Mouse (Mus musculus) layer of hippocampus, postnatal 36 days (tissue): ENCODE measurements around the gene Grrp1. TPM values are rescaled to one million over a fixed set of nuclear protein-coding genes. Genes with fewer than 3 reads are reported as not detected.

Experiments used
- DNase-seq, 2 experiments: peaks; one replicate each; pipeline ENCODE4 v3.0.0; 2022
- total RNA-seq, 2 experiments: library from RNA; stranded (reverse); gene quantifications; 2 replicates each; pipeline ENCODE4 v1.2.3; 2021

The Grrp1 gene
- total RNA-seq, 2 experiments from 2014 or later = 2.7 to 7.4 TPM

DNA sequence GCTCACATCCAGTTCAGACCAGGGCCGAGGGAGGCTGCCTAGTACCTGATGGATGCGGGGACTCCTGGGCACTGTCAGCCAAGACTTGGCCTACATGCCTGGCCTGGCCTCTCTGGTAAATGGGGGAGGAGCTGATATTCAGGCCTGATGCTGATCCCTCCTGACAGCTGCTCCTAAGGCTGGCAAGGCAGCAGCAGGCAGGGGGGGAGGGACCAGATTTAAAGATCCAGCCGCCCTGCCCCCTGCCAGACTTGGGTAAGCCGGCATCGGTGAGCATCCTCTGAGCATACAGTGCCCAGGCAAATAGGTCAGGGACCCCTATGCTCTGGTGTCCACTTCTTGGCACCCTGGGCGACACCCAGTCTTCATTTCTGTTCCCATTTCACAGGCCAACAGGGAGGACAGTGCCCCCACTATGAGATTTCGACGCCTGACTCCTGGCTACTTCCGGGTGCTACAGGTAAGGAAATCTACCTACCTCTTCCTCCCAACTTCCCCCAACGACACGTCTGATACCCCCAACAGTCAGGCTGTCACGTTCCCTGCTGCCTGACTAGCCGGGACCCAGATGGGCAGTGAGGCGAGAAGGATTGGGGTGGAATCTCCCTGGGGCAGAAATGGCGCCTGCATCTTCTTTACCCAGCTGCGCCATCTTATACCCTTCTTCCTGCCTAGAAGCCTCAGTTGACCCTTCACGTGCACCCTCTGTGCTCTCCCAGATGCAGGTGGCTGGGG is 10.2 kb downstream of the Grrp1 start, which contains the start of gene E130218I03Rik:
Gene E130218I03Rik, plus strand, starts transcription at position 147 of the 735 bp plus-strand sequence.
- no peak for DNase-seq

DNA sequence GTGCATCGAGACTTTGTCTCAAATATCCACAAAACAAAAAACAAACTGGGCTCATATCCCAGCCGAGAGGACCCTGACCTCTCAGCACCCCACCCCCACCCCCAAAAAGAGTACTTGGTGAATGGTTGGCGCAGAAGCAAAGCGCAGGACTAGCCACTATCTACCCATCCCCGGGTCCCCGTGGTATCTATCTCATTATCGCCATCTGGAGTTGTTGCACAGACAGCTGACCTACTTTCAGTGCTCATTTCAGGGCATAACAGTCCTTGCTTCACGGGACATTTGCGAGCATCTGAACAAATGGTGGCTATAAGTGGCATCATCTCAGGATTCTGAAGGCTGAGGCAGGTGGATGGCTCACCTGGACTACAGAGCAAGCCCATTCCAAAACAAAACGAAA is 15.2 kb downstream of the Grrp1 start:
- no peak for DNase-seq

DNA sequence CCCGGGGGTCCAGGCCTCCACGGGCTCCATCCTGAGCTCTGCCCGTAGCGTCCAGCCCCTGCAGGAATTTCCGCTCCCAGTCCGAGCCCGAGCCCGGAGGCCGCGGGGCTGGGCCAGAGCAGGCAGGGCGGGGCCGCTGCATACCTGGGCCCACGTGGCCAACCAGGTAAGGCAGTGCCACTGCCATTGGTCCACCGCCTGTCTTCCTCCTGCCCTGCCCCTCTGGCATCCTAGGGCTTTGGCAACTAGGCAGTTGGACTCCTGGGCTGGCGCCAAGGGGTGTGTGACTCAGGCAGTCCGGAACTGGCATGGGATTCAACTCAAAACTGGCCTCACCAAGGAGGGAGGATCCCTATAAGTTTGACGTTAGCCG is 15.6 kb downstream of the Grrp1 start, which contains the start of gene Cnksr1:
Gene Cnksr1, minus strand, starts transcription at position 121 of the 373 bp plus-strand sequence.
- DNase-seq = no peak

DNA sequence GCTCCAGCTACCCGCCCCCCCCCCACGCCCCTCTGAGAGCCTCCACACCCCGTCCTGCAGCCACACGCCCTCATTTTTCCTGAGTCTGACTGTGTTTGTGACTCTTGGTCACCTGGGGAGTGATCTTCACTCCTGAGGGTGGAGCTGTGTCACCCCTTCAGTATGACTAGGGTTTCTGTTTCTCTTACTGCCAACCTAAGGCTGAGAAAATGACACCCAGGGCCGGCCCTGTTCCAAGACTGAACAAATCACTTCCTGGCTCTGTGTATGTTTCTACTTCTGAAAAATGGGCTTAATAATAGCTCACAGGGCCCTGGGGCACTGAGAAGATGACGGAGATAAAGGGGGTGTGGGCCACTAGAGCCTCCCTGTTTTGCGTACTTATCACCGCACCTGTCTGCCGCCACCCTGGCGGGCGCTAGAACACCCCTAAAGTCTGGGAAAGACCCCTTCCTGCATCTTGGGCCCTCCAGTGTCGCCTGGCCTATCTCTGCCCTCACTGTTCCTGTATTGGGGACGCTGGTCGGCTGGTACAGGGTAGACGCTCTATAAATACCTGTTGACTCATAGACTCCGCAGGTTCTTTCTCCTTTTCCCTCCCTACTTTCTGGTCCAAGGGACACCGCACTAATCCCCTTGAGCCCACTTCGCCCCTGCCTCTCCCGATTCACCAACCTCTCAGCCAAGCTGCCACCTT is 16.2 kb downstream of the Grrp1 start:
- no peak for DNase-seq

DNA sequence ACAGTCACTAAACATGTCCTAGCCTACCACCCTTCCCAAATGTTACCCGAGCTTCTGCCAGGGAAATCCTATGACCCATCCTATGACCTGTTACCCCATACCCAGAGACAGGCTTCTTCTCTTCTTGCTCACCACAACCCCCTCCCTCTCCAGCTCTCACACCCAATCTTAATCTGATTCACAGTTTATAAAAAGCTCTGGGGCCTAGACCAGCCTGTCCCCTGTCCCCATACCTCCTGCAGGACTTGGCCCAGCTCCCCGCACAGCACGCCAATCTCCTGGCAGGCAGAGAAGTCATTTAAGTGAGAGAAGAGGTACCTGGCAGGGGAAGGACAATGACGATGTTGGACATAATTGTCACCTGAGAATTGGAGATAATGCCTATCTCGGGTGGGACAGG is 19.0 kb downstream of the Grrp1 start:
- no peak for DNase-seq

DNA sequence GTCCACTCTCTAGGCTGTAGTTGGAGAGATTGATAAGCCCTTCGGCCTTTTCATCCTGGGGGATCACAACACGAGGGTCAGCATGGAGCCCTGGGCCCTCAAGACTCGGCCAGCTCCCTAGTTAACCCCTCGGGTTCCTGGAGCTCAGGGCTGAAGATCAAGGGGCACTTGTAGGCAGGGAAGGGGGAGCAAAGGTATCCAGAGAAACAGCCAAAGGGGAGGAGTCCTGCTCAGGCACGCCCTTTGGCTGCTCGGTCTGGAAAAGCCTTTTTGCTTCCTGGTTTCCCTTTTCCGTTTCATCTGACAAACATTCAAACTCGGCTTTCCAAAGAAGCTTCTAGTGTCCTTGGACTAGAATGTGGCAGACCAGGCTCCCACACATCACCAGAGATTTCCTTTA is 23.5 kb downstream of the Grrp1 start:
- no peak for DNase-seq

DNA sequence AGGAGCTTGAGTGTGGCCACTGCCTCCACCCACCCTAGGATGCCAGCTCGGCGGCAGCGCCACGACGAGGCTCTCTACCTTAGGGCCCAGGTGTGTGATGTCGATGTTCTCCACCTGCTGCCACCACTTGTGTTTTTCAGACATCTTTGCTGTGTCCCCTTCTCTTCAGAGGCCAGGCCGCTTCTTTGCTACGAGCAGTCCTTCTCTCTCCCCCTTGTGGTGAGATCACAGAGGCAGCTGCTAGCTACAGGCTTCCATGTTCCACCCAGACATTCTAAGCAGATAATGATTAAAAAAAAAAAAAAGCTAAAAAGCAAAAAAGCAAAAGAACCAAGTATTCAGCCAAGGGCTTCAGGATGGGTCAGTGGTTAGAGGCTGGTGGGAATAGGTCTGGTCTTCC is 26.7 kb downstream of the Grrp1 start, which contains the start of gene Catsper4:
Gene Catsper4, minus strand, starts transcription at position 190 of the 400 bp plus-strand sequence.
- DNase-seq = no peak

DNA sequence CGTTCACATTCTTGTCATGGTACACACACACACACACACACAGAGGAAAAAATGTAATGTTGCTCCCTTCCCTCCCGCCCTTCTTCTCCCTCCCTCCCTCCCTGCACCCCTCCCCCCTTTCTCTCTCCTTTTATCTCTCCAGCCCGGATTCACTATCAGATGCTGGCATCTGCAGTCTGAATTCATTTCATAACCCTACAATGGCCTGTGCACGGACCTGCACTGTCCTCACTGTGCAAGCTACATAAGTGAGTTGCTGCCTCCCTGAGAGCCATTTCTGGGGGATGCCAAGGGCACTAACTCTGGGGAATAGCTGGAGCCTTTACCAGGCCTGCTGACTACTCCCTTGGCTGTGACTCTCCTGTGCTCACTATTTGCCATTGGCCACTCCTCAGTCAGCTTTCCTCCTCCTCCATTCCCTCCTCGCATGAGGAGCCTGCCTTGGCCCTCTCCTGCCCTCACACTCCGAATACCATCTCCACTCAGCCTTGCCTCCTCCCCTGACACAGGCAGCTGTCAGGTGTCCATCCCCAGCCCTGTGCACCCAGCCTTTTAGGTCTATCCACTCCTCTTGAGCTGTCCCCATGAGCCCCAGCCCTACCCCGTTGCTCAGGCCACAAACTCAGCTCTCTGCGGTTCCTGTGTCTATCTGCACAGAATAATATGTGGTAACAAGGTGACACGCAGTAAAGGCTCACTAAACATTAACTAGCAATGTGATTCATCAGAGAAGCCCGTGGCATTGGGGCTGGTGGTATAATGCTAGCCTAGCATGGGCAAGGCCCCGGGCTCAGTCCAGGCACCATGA is 30.9 kb downstream of the Grrp1 start:
- no peak for DNase-seq

DNA sequence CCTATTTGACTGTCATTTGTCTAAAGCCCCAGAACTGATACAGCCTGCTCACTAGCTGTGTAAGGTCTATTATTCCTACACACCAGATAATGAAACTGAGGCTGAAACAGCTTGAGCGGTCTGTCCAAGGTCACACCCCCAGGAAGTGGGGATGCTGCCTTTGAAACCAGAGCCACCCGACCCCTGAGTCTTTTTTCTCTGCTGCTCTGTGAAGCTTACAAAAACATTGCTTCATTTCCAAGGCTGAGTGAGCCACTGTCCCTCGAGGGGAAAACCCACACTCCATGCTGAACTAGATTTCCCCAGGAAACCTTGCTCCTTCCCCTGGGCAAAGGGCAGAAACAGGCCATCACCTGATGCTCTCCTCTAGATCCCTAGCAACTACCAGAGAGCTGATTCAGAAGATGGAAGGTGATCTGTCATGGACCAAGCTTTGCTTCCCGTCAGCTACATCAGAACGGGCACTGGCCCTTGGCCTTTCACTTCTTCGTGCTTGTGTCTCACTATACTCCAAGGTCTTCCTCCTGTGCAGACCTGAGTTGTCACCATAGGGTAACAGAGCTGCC is 47.3 kb downstream of the Grrp1 start:
- DNase-seq = no peak

DNA sequence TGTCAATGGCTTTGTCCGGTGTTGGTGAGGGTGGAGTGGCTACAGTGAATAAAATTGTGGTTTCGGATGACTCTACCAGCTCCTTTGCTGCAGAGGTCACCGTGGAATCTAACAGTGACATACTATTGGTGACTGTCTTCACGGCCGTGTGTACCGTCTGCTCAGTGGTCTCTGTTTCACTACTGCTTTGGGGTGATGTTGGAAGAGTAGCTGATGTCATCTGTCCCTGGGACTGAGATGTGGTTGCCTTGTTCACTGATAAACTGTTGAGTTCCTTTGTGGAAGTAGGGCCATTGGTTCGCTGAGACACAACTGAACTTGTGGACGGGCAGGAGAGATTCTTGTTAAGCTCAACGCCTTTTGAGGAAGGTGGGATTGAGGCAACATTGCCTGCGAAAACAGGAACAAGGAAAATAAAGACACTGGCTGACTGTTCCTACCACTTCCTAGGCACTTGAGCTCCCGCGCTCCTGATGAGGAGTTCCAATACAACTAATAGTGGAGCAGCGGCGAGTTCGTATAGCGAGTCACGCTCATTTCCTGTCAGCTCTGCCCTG is 50.5 kb downstream of the Grrp1 start:
- DNase-seq = no peak

DNA sequence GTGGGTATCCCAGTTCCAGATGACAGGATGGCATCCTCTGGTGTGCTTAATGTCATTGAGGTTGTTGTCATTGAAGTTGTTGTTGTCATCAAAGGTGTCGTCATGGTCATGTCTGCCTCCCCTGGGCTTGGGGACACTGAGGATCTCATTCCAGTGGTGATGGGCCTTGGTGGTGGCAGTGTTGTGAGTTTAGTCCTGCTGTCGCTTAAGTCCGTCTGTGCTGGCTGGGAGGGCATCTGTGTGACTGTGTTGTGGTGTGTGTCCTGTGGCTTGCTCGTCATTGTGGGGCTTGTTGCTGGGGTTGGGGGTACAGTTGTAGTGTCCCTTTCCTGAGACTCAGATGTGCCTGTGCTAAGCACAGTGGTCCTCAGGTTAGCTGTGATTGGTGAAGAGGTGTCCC is 51.0 kb downstream of the Grrp1 start, which contains the start of gene Gm7534:
Gene Gm7534, minus strand, starts transcription at position 101 of the 400 bp plus-strand sequence.
- DNase-seq = no peak

Other genes starting within 250 kb of the Grrp1 start
- not detected for gene Lin28a, start 235.3 kb downstream of the Grrp1 start, total RNA-seq
- gene Zfp683, start 200.3 kb downstream of the Grrp1 start, total RNA-seq = not detected
- 1 to 10 TPM; 1.2 to 1.8 TPM for gene Crybg2, start 193.3 kb downstream of the Grrp1 start, total RNA-seq
- gene Cd52, start 159.0 kb downstream of the Grrp1 start, total RNA-seq = 1 to 10 TPM in 1 of 2 experiments, not detected in 1; 1.1 TPM
- 10 to 100 TPM; 32.8 to 34.7 TPM for gene Ubxn11, start 151.5 kb downstream of the Grrp1 start, total RNA-seq
- 100 to 1,000 TPM; 234 to 264 TPM for gene Sh3bgrl3, start 125.3 kb downstream of the Grrp1 start, total RNA-seq
- 10 to 100 TPM; 16.1 to 17.5 TPM for gene Cep85, start 67.0 kb downstream of the Grrp1 start, total RNA-seq
- gene Gm7534, start 51.1 kb downstream of the Grrp1 start, total RNA-seq = not detected
- not detected for gene Catsper4, start 26.7 kb downstream of the Grrp1 start, total RNA-seq
- under 1 TPM; 0.35 to 0.58 TPM for gene Cnksr1, start 15.7 kb downstream of the Grrp1 start, total RNA-seq
- gene E130218I03Rik, start 10.4 kb downstream of the Grrp1 start, total RNA-seq = not detected
- 10 to 100 TPM; 10.2 to 11.4 TPM for gene Zfp593, start 8.5 kb downstream of the Grrp1 start, total RNA-seq
- gene Gm30191, start 7.2 kb downstream of the Grrp1 start, total RNA-seq = not detected
- 10 to 100 TPM; 16.7 to 21.5 TPM for gene Pdik1l, start 33.8 kb upstream of the Grrp1 start, total RNA-seq
- not detected for gene Trim63, start 61.0 kb upstream of the Grrp1 start, total RNA-seq
- not detected for gene Slc30a2, start 89.1 kb upstream of the Grrp1 start, total RNA-seq
- 10 to 100 TPM; 41.8 to 45.5 TPM for gene Extl1, start 129.7 kb upstream of the Grrp1 start, total RNA-seq
- 1 to 10 TPM; 6.6 to 8.2 TPM for gene Pafah2, start 142.2 kb upstream of the Grrp1 start, total RNA-seq
- gene Stmn1, start 214.2 kb upstream of the Grrp1 start, total RNA-seq = 100 to 1,000 TPM; 338 to 365 TPM
- gene Paqr7, start 242.6 kb upstream of the Grrp1 start, total RNA-seq = 10 to 100 TPM; 63.6 to 69.1 TPM